22 mouse cellular contexts compared by ENCODE assay signal in the genomic region with DNA sequence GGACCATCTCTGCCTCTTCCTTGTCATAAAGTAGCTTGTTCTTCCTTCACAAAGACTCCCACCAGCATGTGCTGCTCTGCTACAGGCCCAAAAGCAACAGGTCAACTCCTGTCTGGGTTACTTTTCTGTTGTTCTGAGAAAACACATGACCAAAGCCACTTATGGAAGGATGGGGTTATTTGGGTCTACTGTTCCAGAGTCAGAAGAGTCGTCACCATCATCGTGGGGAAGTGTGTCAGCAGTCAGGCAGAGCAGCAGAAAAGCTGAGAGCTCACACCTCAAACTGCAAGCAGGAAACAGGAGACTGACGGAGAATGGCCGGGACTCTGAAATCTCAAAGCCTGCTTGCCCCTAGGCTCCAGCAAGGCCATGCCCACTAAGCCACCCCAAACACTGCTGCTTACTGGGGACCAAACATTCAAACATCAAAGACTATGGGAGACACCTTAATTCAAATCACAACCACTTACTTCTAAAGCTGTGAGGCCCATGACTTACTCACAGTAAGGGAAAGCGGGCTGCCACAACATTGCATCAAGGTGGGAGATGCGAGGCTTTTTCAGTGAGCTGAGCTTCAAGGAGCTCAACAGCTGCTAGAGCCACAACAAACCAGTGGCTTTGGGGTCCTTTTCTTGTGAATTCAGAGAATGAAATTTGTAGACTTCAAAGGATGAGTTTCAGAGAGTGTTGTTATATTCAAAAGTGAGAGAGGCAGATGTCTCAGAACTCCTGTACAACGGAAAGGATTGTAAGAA.
A peak's percentile ranks its signal among the peaks of the same experiment; 100 is the strongest.
DNase-seq lines count a peak whose midpoint lies in the region; ATAC-seq and TF ChIP-seq lines count a peak whose summit lies in the region.
"Had no signal": no experiment of that assay in that cellular context is flagged by ENCODE, and none has a peak within 500 bp of the region (broad histone marks: within the 10 kb centered on the region; RNA-seq: fewer than 3 reads in every experiment).

No protein-coding gene starts in this region.

- no peak for TF ChIP-seq CTCF in hindbrain, postnatal 0 days (IDR thresholded peaks at IDR 0.05; ENCODE audit: low read depth)

- no peak for ATAC-seq in midbrain, embryonic 11.5 days (ENCODE audit: low FRiP score)
- no peak for ATAC-seq in midbrain, embryonic 16.5 days
- ATAC-seq in granulocyte monocyte progenitor cell, adult 5-6 weeks (replicated peaks; ENCODE audit: poor library complexity, severe bottlenecking): no peak
- no peak for ATAC-seq in hindbrain, embryonic 11.5 days (ENCODE audit: low FRiP score)
- ATAC-seq in hindbrain, postnatal 0 days: no peak
- ATAC-seq: forebrain, embryonic 13.5 days had no signal

- H3K9ac ChIP-seq in midbrain, embryonic 11.5 days (ENCODE audit: low read length): no peak overlapping the region
- H3K9ac ChIP-seq in midbrain, embryonic 16.5 days (ENCODE audit: low read depth, low read length): no peak overlapping the region
- no peak overlapping the region for H3K9ac ChIP-seq in hindbrain, embryonic 11.5 days (ENCODE audit: low read depth, low read length)
- H3K9ac ChIP-seq in hindbrain, postnatal 0 days (replicated peaks; ENCODE audit: low read length): no peak overlapping the region
- H3K9ac ChIP-seq: forebrain, embryonic 13.5 days; heart, embryonic 12.5 days; hindbrain, embryonic 15.5 days; lung, embryonic 15.5 days had no signal

- no peaks in the 10 kb centered on the region for H3K36me3 ChIP-seq in midbrain, embryonic 11.5 days (ENCODE audit: control insufficient read depth, insufficient read depth, low read length)
- H3K36me3 ChIP-seq in midbrain, embryonic 16.5 days (ENCODE audit: control insufficient read depth, insufficient read depth, low read length): no peaks in the 10 kb centered on the region
- no peaks in the 10 kb centered on the region for H3K36me3 ChIP-seq in hindbrain, embryonic 11.5 days (ENCODE audit: control insufficient read depth, insufficient read depth, low read length)
- no peaks in the 10 kb centered on the region for H3K36me3 ChIP-seq in hindbrain, postnatal 0 days (ENCODE audit: insufficient read depth, low read length)
- H3K36me3 ChIP-seq: heart, embryonic 12.5 days; hindbrain, embryonic 15.5 days; lung, embryonic 15.5 days had no signal

- H3K27me3 ChIP-seq in midbrain, embryonic 11.5 days (ENCODE audit: control insufficient read depth, insufficient read depth, low read length): no peaks in the 10 kb centered on the region
- H3K27me3 ChIP-seq in midbrain, embryonic 16.5 days (ENCODE audit: control insufficient read depth, insufficient read depth, low read depth, low read length): no peaks in the 10 kb centered on the region
- no peaks in the 10 kb centered on the region for H3K27me3 ChIP-seq in hindbrain, embryonic 11.5 days (ENCODE audit: control insufficient read depth, insufficient read depth, low read length)
- H3K27me3 ChIP-seq in hindbrain, postnatal 0 days (ENCODE audit: insufficient read depth, low read length): no peaks in the 10 kb centered on the region
- H3K27me3 ChIP-seq: CH12.LX; forebrain, embryonic 13.5 days; heart, embryonic 12.5 days; hindbrain, embryonic 15.5 days; lung, embryonic 15.5 days had no signal

- 51% methylated on average over 7 of the region's 7 CpGs for WGBS in midbrain, embryonic 11.5 days
- 63% methylated on average over 7 of the region's 7 CpGs for WGBS in midbrain, embryonic 16.5 days
- 62% methylated on average over 7 of the region's 7 CpGs for WGBS in hindbrain, embryonic 11.5 days
- WGBS in hindbrain, postnatal 0 days: 63% methylated on average over 7 of the region's 7 CpGs

- no peaks in the 10 kb centered on the region for H3K4me1 ChIP-seq in midbrain, embryonic 11.5 days (ENCODE audit: control insufficient read depth, insufficient read depth, low read length)
- no peaks in the 10 kb centered on the region for H3K4me1 ChIP-seq in midbrain, embryonic 16.5 days (ENCODE audit: control insufficient read depth, insufficient read depth, low read length)
- no peaks in the 10 kb centered on the region for H3K4me1 ChIP-seq in hindbrain, embryonic 11.5 days (replicated peaks; ENCODE audit: control insufficient read depth, insufficient read depth, low read length)
- no peaks in the 10 kb centered on the region for H3K4me1 ChIP-seq in hindbrain, postnatal 0 days (ENCODE audit: insufficient read depth, low read length)
- H3K4me1 ChIP-seq: forebrain, embryonic 13.5 days; hindbrain, embryonic 15.5 days had no signal

- no peak overlapping the region for H3K27ac ChIP-seq in midbrain, embryonic 11.5 days (ENCODE audit: low read depth, low read length)
- H3K27ac ChIP-seq in midbrain, embryonic 16.5 days (ENCODE audit: low read length): no peak overlapping the region
- no peak overlapping the region for H3K27ac ChIP-seq in hindbrain, embryonic 11.5 days (ENCODE audit: low read depth, low read length)
- no peak overlapping the region for H3K27ac ChIP-seq in hindbrain, postnatal 0 days
- H3K27ac ChIP-seq: forebrain, embryonic 13.5 days; hindbrain, embryonic 15.5 days; kidney, postnatal 0 days; lung, embryonic 15.5 days had no signal

- H3K4me2 ChIP-seq in midbrain, embryonic 11.5 days: no peak overlapping the region
- no peak overlapping the region for H3K4me2 ChIP-seq in midbrain, embryonic 16.5 days (ENCODE audit: low read length)
- no peak overlapping the region for H3K4me2 ChIP-seq in hindbrain, embryonic 11.5 days (replicated peaks; ENCODE audit: low read depth, low read length)
- no peak overlapping the region for H3K4me2 ChIP-seq in hindbrain, postnatal 0 days (ENCODE audit: low read depth, low read length)
- H3K4me2 ChIP-seq: forebrain, embryonic 13.5 days; heart, embryonic 12.5 days; hindbrain, embryonic 15.5 days; lung, embryonic 15.5 days had no signal

- no peak overlapping the region for H3K4me3 ChIP-seq in midbrain, embryonic 11.5 days (ENCODE audit: low read depth, low read length)
- H3K4me3 ChIP-seq in midbrain, embryonic 16.5 days (ENCODE audit: low read depth, low read length): no peak overlapping the region
- H3K4me3 ChIP-seq in hindbrain, embryonic 11.5 days (ENCODE audit: low read depth, low read length): no peak overlapping the region
- H3K4me3 ChIP-seq in hindbrain, postnatal 0 days (ENCODE audit: low read length): no peak overlapping the region
- H3K4me3 ChIP-seq: forebrain, embryonic 13.5 days; heart, embryonic 12.5 days; hindbrain, embryonic 15.5 days; lung, embryonic 15.5 days had no signal

- DNase-seq in midbrain, embryonic 11.5 days (ENCODE audit: low spot score, missing footprints): peak; percentile 56
- peak; percentile 8 for DNase-seq in naive thymus-derived CD4-positive, alpha-beta T cell, adult 2 months (ENCODE audit: low read depth)
- peak; percentile 51 for DNase-seq in thymus, postnatal 14 days
- DNase-seq in hindbrain, embryonic 11.5 days (ENCODE audit: low spot score): no peak
- no peak for DNase-seq in hindbrain, postnatal 0 days (ENCODE audit: low spot score)
- DNase-seq: adrenal gland, adult 8-10 months; cerebellum, adult 2 months; cerebellum, postnatal 25 days; gastrocnemius, postnatal 25 days; heart, adult 18-20 months; kidney, adult 2 months; layer of hippocampus, adult 9-11 months; midbrain, embryonic 14.5 days; right cerebral cortex, adult 18-20 months had no signal

- H3K9me3 ChIP-seq in midbrain, embryonic 11.5 days (ENCODE audit: control insufficient read depth, low read length): no peaks in the 10 kb centered on the region
- no peaks in the 10 kb centered on the region for H3K9me3 ChIP-seq in midbrain, embryonic 16.5 days (replicated peaks; ENCODE audit: control insufficient read depth, low read length, poor library complexity, severe bottlenecking)
- no peaks in the 10 kb centered on the region for H3K9me3 ChIP-seq in hindbrain, embryonic 11.5 days (ENCODE audit: control insufficient read depth, low read length)
- H3K9me3 ChIP-seq in hindbrain, postnatal 0 days (ENCODE audit: low read length): no peaks in the 10 kb centered on the region
- H3K9me3 ChIP-seq: forebrain, embryonic 13.5 days; heart, embryonic 12.5 days; hindbrain, embryonic 15.5 days; lung, embryonic 15.5 days had no signal

Comparison
In these comparisons a context has a peak if more than half of its experiments do, and no peak if none do; other contexts are left out.
1. DNase-seq: peak in midbrain, embryonic 11.5 days (single experiment), naive thymus-derived CD4-positive, alpha-beta T cell, adult 2 months (single experiment) and thymus, postnatal 14 days (single experiment); none in hindbrain, embryonic 11.5 days (single experiment) and hindbrain, postnatal 0 days (single experiment).